Mouse (Mus musculus) neural tube, embryonic 12.5 days (tissue): Measurements from ENCODE around the gene Fcgr1. TPM values are rescaled to one million over a fixed set of nuclear protein-coding genes. Genes with fewer than 3 reads are reported as not detected.
"Not testable (repeated sequence)": the region's sequence is repeated elsewhere in the genome, so short reads cannot be mapped to it uniquely, and the experiment has no call there.

Experiments
- ATAC-seq: fragments of 200-750 bp; cut with Nextera tagmentation; 2 replicates; pipeline ENCODE4 v1.8.0; 2017; ENCODE audit warnings: low read depth, mild to moderate bottlenecking, moderate TSS enrichment, moderate library complexity; ENCODE audit not compliant: low FRiP score
- H3K27ac ChIP-seq: fragments of 300-500 bp; sonication (generic); 2 replicates; pipeline ENCODE4 v1.5.1; 2016
- H3K27me3 ChIP-seq: fragments of 300-500 bp; sonication (generic); replicated peaks from 2 replicates; pipeline ENCODE4 v1.6.1; 2016; ENCODE audit warnings: mild to moderate bottlenecking
- H3K36me3 ChIP-seq: fragments of 300-500 bp; sonication (generic); 2 replicates; pipeline ENCODE4 v1.6.1; 2016; ENCODE audit warnings: mild to moderate bottlenecking
- H3K4me1 ChIP-seq: fragments of 300-500 bp; sonication (generic); 2 replicates; pipeline ENCODE4 v1.6.1; 2016
- H3K4me2 ChIP-seq: fragments of 300-500 bp; sonication (generic); replicated peaks from 2 replicates; pipeline ENCODE4 v1.6.1; 2016; ENCODE audit warnings: mild to moderate bottlenecking
- H3K4me3 ChIP-seq: fragments of 300-500 bp; sonication (generic); 2 replicates; pipeline ENCODE4 v1.5.1; 2016
- H3K9ac ChIP-seq: fragments of 300-500 bp; sonication (generic); 2 replicates; pipeline ENCODE4 v1.6.1; 2016; ENCODE audit warnings: mild to moderate bottlenecking
- H3K9me3 ChIP-seq: fragments of 300-500 bp; sonication (generic); 2 replicates; pipeline ENCODE4 v1.6.1; 2016; ENCODE audit warnings: mild to moderate bottlenecking
- whole genome bisulfite sequencing: fragments of 180-500 bp; shearing (Covaris S2); methylation state at CpG from one replicate; pipeline ENCODE4 v1.1.7; 2016; 5-methylcytosine and 5-hydroxymethylcytosine counted together
- polyA plus RNA-seq: library from polyadenylated mRNA; unstranded; fragments of >200 nt; fragmentation: Nextera tagmentation; extraction: Ambion mirVana; gene quantifications from 2 replicates; pipeline ENCODE4 v1.2.1, GENCODE M21; 2016

The Fcgr1 gene
- polyA plus RNA-seq, 1 experiment from 2014 or later = 1.4 TPM

DNA sequence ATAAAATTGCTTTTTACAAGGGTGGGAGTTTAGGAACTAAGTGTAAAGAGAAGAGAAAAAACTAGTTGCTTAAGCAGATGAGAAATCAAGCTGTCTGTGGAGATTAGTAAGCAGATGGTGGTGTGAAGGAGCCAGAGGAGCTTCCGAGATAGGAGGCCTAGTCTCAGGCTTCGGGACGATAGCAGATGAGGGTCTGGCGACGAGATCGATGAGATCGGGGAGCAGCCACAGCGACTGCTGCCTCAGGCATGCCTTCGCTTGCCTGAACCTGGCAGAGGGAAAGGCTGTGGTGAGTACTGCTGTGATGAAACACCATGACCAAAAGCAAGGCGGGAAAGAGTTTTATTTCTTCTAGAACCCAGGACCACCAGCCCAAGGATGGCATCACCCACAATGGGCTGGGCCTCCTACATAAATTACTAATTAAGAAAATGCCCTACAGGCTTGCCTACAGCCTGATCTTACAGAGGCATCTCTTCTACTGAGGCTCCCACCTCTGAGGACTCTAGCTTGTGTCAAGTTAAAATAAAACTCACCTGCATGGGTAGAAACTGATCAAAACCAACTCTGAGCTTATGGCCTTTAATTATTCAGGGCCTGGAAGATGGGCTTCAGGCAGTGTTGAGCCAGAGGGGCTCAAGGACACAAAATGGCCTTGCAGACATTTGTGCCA, 39.0 kb downstream of the Fcgr1 start:
- no peaks in the 10 kb centered on the region for H3K27me3 ChIP-seq
- H3K4me1 ChIP-seq = no peaks in the 10 kb centered on the region
- no peak overlapping the region for H3K9ac ChIP-seq
- no peaks in the 10 kb centered on the region for H3K36me3 ChIP-seq
- ATAC-seq = no peak
- H3K4me2 ChIP-seq = no peak overlapping the region
- WGBS = 67% methylated on average over 10 of the region's 10 CpGs
- no peak overlapping the region for H3K4me3 ChIP-seq
- H3K9me3 ChIP-seq = no peaks in the 10 kb centered on the region
- no peak overlapping the region for H3K27ac ChIP-seq

- Histone ChIP-seq H3K4me3 (no peak overlapping the region), H3K27me3 (no peaks in the 10 kb centered on the region), H3K4me1 (peaks cover 13% of the 10 kb centered on the region; the same call in 1 of the 2 replicates), H3K4me2 (no peak overlapping the region), H3K9me3 (no peaks in the 10 kb centered on the region), H3K9ac (no peak overlapping the region), H3K27ac (no peak overlapping the region), H3K36me3 (no peaks in the 10 kb centered on the region)
- 88% methylated on average over 3 of the region's 3 CpGs for WGBS
- no peak for ATAC-seq
These were observed 42.0 kb downstream of the Fcgr1 start for GRCm38 (mm10) chr3:96251787-96252186.

- Histone ChIP-seq H3K27ac (no peak overlapping the region), H3K36me3 (no peaks in the 10 kb centered on the region), H3K4me3 (no peak overlapping the region), H3K9me3 (no peaks in the 10 kb centered on the region), H3K27me3 (no peaks in the 10 kb centered on the region), H3K4me2 (no peak overlapping the region), H3K9ac (no peak overlapping the region), H3K4me1 (peaks cover 13% of the 10 kb centered on the region; the same call in 1 of the 2 replicates)
- no peak for ATAC-seq
- 65% methylated on average over 3 of the region's 3 CpGs for WGBS
These were observed 42.9 kb downstream of the Fcgr1 start for GRCm38 (mm10) chr3:96250890-96251289.

DNA sequence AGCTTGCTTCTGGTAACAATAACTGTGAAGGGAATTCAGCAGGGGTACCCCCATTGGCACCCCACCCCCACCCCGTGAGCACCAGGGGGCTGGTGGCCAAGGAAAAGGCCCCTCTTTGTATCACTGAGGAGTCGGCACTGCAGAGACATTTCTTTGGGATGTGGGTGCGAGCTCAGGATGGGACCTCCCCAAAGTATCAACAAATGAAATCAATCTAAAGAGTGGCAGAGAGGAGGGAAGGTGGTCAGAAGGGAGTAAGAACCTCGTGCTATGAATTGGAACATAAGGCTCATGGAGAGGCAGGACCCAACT, 44.8 kb downstream of the Fcgr1 start:
- Histone ChIP-seq H3K9me3 (no peaks in the 10 kb centered on the region), H3K4me3 (no peak overlapping the region), H3K4me1 (peaks cover 18% of the 10 kb centered on the region), H3K4me2 (peak overlapping the region; percentile 58; the same call in 1 of the 2 replicates), H3K27me3 (no peaks in the 10 kb centered on the region), H3K36me3 (no peaks in the 10 kb centered on the region), H3K9ac (no peak overlapping the region), H3K27ac (no peak overlapping the region)
- no peak for ATAC-seq
- WGBS = 53% methylated on average over 4 of the region's 4 CpGs

DNA sequence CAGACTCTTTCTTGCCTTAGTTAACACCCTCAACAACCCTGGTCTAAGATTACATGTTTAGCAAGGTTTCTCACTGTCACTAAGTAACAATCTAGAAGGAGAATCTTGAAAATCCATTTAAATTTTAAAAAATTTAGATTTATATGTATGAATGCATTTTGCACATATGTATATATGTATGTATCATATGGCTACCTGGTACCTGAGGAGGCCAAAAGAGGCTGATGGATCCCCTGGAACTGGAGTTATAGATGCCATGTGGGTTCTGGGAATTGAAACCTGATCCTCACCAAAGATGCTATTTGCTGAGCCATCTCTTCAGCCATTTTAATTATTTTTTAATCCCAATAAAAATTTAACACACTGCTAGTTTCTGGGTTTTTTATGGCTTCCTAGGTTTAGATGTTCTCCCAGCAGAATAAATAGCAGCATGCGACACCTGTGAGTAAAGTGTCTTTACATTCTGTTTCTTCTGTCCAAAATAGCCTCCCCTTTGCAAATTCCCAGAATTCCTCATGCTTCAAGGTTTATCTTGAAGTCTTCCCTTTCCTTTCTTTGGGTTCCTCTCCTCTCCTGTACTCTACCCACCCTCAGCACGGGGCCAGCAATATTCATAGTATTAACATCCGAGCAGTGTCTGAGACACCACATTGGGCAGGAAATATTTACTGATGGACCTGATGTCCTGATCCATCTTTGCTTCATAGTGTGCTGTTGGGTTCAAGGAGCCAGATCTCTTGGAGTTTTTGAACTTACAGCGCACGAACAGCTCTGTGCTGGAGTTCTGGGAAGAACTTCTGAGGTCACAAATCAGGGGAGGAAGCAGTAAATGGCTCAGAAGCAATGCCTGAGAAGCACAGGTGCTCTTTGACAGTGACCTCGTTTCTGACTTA, 45.4 kb downstream of the Fcgr1 start:
- H3K9ac ChIP-seq = no peak overlapping the region

GRCm38 (mm10) chr3:96247356-96248140, 46.2 kb downstream of the Fcgr1 start:
- H3K9ac ChIP-seq = peak overlapping the region; percentile 59
- H3K36me3 ChIP-seq = no peaks in the 10 kb centered on the region
- H3K27ac ChIP-seq = no peak overlapping the region
- H3K27me3 ChIP-seq = no peaks in the 10 kb centered on the region
- 3% methylated on average over 11 of the region's 11 CpGs for WGBS
- H3K9me3 ChIP-seq = no peaks in the 10 kb centered on the region
- peak overlapping the region; percentile 58 for H3K4me2 ChIP-seq
- H3K4me1 ChIP-seq = peaks cover 18% of the 10 kb centered on the region
- peak overlapping the region; percentile 34 for H3K4me3 ChIP-seq
- no peak for ATAC-seq

More for the DNA sequence above, 45.4 kb downstream of the Fcgr1 start:
- Histone ChIP-seq H3K27me3 (no peaks in the 10 kb centered on the region), H3K4me2 (peak overlapping the region; percentile 58), H3K4me1 (peaks cover 18% of the 10 kb centered on the region), H3K9me3 (no peaks in the 10 kb centered on the region), H3K36me3 (no peaks in the 10 kb centered on the region), H3K4me3 (0 out of 2 replicates have a peak overlapping the region, but pooled peaks have one; percentile 7), H3K27ac (no peak overlapping the region)
- WGBS = 46% methylated on average over 6 of the region's 6 CpGs
- no peak for ATAC-seq

DNA sequence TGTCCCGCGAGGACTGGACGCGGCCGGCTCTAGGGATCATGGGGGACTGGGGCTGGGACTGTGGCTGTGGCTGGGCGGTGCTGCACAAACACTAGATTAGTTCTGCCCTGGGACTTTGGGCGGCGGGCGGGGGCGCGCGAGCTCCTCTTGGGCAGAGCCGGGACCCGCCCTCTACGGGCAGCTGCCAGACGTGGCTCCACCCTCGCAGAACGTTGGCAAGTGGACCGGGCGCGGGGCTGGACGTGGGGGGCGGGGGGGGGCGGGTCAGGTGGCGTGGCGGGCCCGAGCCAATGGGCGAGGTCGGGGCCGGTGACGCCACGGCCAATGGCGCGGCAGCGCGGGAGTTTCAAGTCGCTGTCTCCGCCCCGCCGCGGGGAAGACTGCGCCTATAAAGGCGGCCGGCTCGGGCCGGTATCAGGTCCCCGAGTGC, 47.3 kb downstream of the Fcgr1 start, which contains the start of gene Hist2h3c1:
Gene Hist2h3c1 (plus strand): TSS at position 259 of the 430 bp plus-strand sequence.
- H3K27me3 ChIP-seq, H3K9me3 ChIP-seq, H3K36me3 ChIP-seq, H3K27ac ChIP-seq: not testable (repeated sequence)
- Histone ChIP-seq H3K4me3 (peak within 1 kb of the TSS; percentile 34), H3K9ac (peak within 1 kb of the TSS; percentile 59), H3K4me1 (peaks cover 18% of the 10 kb centered on the region), H3K4me2 (peak within 1 kb of the TSS; percentile 58)
- 0% methylated on average over 10 of the region's 47 CpGs for WGBS
- ATAC-seq = peak; percentile 90

GRCm38 (mm10) chr3:96246018-96246417, 47.8 kb downstream of the Fcgr1 start:
- Histone ChIP-seq H3K4me2 (peak overlapping the region; percentile 47), H3K4me1 (peaks cover 18% of the 10 kb centered on the region), H3K4me3 (peak overlapping the region; percentile 31; the same call in 1 of the 2 replicates)
- not testable (repeated sequence) for H3K27ac ChIP-seq, H3K36me3 ChIP-seq, H3K27me3 ChIP-seq, H3K9me3 ChIP-seq, H3K9ac ChIP-seq, ATAC-seq
- WGBS = 0% methylated on average over 10 of the region's 21 CpGs

DNA sequence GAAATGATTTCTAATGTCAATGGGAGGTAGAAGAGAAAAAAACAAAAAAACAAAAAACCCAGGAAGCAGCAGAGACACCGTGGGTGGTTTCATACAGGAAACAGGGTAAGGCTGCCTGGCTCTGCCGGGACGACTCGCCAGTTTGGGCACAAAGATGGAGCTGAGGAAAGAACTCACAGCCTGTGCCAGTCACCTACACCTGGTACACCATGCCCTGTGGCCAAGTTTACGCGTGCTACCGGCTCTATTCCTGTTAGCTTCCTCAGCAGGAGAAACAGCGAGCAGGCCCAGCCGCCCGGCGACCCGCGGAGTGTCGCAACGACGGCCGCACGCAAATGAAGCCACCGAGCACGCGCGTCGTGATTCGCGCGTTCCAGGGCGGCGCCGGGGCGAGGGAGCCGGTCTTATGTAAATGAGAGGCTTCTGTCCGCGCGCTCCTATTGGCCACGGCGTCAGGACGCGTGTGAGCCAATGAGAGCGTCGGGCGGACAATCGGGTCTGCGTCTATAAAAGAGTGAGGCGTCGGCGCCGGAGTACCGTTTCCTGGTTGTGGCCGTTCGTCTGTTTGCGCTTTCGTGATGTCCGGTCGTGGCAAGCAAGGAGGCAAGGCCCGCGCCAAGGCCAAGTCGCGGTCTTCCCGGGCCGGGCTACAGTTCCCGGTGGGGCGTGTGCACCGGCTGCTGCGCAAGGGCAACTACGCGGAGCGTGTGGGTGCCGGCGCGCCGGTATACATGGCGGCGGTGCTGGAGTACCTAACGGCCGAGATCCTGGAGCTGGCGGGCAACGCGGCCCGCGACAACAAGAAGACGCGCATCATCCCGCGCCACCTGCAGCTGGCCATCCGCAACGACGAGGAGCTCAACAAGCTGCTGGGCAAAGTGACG, 48.5 kb downstream of the Fcgr1 start, which contains the start of gene Hist2h2aa1:
Gene Hist2h2aa1 (plus strand): TSS at position 495 of the 884 bp plus-strand sequence.
- Histone ChIP-seq H3K4me1 (peaks cover 18% of the 10 kb centered on the region), H3K9ac (peak within 1 kb of the TSS; percentile 68), H3K27ac (peak within 1 kb of the TSS; percentile 92), H3K4me3 (peak within 1 kb of the TSS; percentile 41), H3K4me2 (peak within 1 kb of the TSS; percentile 64)
- not testable (repeated sequence) for H3K36me3 ChIP-seq, H3K9me3 ChIP-seq, H3K27me3 ChIP-seq
- WGBS = under 1% methylated on average over 46 of the region's 88 CpGs
- ATAC-seq = peak; percentile 80

DNA sequence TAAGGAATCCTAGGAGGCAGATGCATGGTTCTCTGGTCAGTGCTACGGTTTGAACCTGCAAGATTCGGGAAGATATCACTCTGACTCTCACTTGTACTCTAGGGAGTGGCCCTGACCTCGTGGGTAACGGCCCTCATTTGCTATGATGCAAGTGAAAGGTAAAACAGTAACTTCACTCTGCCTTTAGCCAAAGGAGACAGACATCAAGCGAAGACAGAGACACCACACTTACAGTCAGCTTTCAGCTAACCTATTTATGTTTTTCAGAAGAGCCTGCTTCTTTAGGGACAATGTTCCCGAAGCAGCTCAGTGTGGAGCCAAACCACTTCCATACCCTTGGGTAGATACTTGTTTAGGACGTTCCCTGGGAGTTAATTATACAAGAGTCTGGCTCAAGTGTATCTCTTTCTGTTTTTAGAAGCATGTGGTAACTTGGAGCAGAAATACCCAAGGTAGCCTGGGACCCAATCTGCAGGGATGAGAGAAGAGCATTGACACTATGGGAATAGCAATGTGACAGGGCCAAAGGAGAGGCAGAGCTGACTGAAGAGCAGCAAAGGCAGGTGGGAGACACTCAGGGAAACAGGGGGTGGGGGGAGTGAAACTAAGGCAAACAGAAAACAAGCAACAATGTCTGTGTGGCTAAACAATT, 49.7 kb downstream of the Fcgr1 start:
- 80% methylated on average over 7 of the region's 7 CpGs for WGBS
- Histone ChIP-seq H3K4me3 (no peak overlapping the region), H3K36me3 (no peaks in the 10 kb centered on the region), H3K9ac (peak overlapping the region; percentile 68; the same call in 1 of the 2 replicates), H3K9me3 (no peaks in the 10 kb centered on the region), H3K4me1 (peaks cover 16% of the 10 kb centered on the region), H3K27ac (peak overlapping the region; percentile 92; the same call in 1 of the 2 replicates), H3K4me2 (peak overlapping the region; percentile 64), H3K27me3 (no peaks in the 10 kb centered on the region)
- ATAC-seq = no peak

GRCm38 (mm10) chr3:96240799-96241197, 53.0 kb downstream of the Fcgr1 start:
- H3K9me3 ChIP-seq = no peaks in the 10 kb centered on the region
- H3K27ac ChIP-seq = no peak overlapping the region
- no peak for ATAC-seq
- no peaks in the 10 kb centered on the region for H3K36me3 ChIP-seq
- H3K27me3 ChIP-seq = no peaks in the 10 kb centered on the region
- no peak overlapping the region for H3K4me3 ChIP-seq
- H3K4me1 ChIP-seq = peaks cover 19% of the 10 kb centered on the region
- H3K4me2 ChIP-seq = peak overlapping the region; percentile 46
- WGBS = 75% methylated on average over 9 of the region's 9 CpGs
- no peak overlapping the region for H3K9ac ChIP-seq
